Comparison of ENCODE assay signal across 47 mouse cellular contexts in the genomic region with DNA sequence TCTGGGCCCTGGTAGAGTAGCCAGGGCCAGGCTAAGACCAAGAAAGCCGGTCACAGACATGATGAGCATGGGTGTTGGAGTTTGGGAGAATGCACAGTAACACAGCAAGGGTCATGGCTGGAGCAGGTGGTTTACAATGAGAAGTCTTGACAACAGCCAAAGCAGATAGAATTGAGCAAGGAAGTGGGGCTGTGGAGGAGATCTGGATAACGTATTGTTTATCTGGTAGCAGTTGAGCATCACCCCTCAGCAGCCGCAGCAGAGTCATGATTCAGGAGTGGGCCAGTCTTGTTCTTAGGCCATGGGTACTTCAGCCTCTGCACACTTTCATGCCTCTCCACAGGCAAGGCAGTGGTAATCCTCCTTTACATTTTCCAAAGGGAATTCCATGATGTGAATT. TPM values are rescaled to one million over a fixed set of nuclear protein-coding genes. Genes with fewer than 3 reads are reported as not detected.
"Had no signal": no experiment of that assay in that cellular context is flagged by ENCODE, and none has a peak within 500 bp of the region (broad histone marks: within the 10 kb centered on the region; RNA-seq: fewer than 3 reads in every experiment).

No protein-coding gene starts in this region.

- H3K4me1 ChIP-seq: limb, embryonic 12.5 days; limb, embryonic 13.5 days; limb, embryonic 15.5 days; liver, embryonic 13.5 days; liver, embryonic 15.5 days; lung, embryonic 15.5 days; midbrain, embryonic 10.5 days; midbrain, embryonic 12.5 days; midbrain, embryonic 13.5 days; midbrain, embryonic 15.5 days had no signal

- H3K36me3 ChIP-seq: limb, embryonic 10.5 days; limb, embryonic 12.5 days; limb, embryonic 13.5 days; limb, embryonic 15.5 days; liver, embryonic 12.5 days; liver, embryonic 13.5 days; liver, embryonic 15.5 days; lung, embryonic 15.5 days; midbrain, embryonic 10.5 days; midbrain, embryonic 12.5 days; midbrain, embryonic 13.5 days; midbrain, embryonic 15.5 days had no signal

- H3K9me3 ChIP-seq: limb, embryonic 10.5 days; limb, embryonic 12.5 days; limb, embryonic 13.5 days; limb, embryonic 15.5 days; liver, embryonic 12.5 days; liver, embryonic 13.5 days; liver, embryonic 15.5 days; lung, embryonic 15.5 days; midbrain, embryonic 10.5 days; midbrain, embryonic 12.5 days; midbrain, embryonic 13.5 days; midbrain, embryonic 15.5 days had no signal

- DNase-seq: left cerebral cortex, postnatal 4 days; liver; liver, embryonic 13.5 days; liver, postnatal 0 days; lung, adult 18-20 months; lung, adult 2 months; lung, embryonic 14.5 days; lung, postnatal 10 days; lung, postnatal 14 days; lung, postnatal 36 days; lung, postnatal 4 days; midbrain, embryonic 14.5 days had no signal

- H3K4me3 ChIP-seq: left cerebral cortex, adult 2 months; limb, embryonic 10.5 days; limb, embryonic 12.5 days; limb, embryonic 13.5 days; limb, embryonic 15.5 days; liver, embryonic 12.5 days; liver, embryonic 13.5 days; liver, embryonic 15.5 days; lung, embryonic 15.5 days; megakaryocyte, embryonic 14.5 days; midbrain, embryonic 10.5 days; midbrain, embryonic 12.5 days; midbrain, embryonic 13.5 days; midbrain, embryonic 15.5 days; myocyte had no signal

- H3K9ac ChIP-seq: limb, embryonic 12.5 days; limb, embryonic 13.5 days; limb, embryonic 15.5 days; liver, embryonic 12.5 days; liver, embryonic 13.5 days; liver, embryonic 14.5 days; liver, embryonic 15.5 days; liver, postnatal 0 days; lung, embryonic 14.5 days; lung, embryonic 15.5 days; midbrain, embryonic 12.5 days; midbrain, embryonic 13.5 days; midbrain, embryonic 15.5 days had no signal

- H3K27me3 ChIP-seq: limb, embryonic 12.5 days; limb, embryonic 13.5 days; limb, embryonic 15.5 days; liver, embryonic 12.5 days; liver, embryonic 13.5 days; liver, embryonic 15.5 days; lung, embryonic 15.5 days; midbrain, embryonic 12.5 days; midbrain, embryonic 13.5 days; midbrain, embryonic 15.5 days had no signal

- H3K27ac ChIP-seq: left cerebral cortex, adult 2 months; limb, embryonic 10.5 days; limb, embryonic 12.5 days; limb, embryonic 13.5 days; limb, embryonic 15.5 days; liver, embryonic 12.5 days; liver, embryonic 13.5 days; liver, embryonic 14.5 days; liver, embryonic 15.5 days; lung, embryonic 15.5 days; macrophage; midbrain, embryonic 10.5 days; midbrain, embryonic 12.5 days; midbrain, embryonic 13.5 days; midbrain, embryonic 15.5 days had no signal

RNA-seq across cellular contexts. Expression of gene 4930583I09Rik, which starts 25.1 kb away (rescaled TPM):
- total RNA-seq: left cerebral cortex, adult 2 months; left cerebral cortex, adult 8-10 months; left cerebral cortex, postnatal 10 days; left cerebral cortex, postnatal 14 days; left cerebral cortex, postnatal 25 days; left cerebral cortex, postnatal 36 days; left cerebral cortex, postnatal 4 days; liver, adult 2 months; megakaryocyte progenitor cell, adult 5-6 weeks; megakaryocyte, adult 5-6 weeks; megakaryocyte-erythroid progenitor cell, adult 5-6 weeks; midbrain, postnatal 0 days; monocyte, adult 5-6 weeks had no signal
- polyA plus RNA-seq: limb, embryonic 10.5 days; limb, embryonic 11.5 days; limb, embryonic 12.5 days; limb, embryonic 13.5 days; limb, embryonic 14.5 days; limb, embryonic 15.5 days; liver, adult 2 months; liver, embryonic 11.5 days; liver, embryonic 12.5 days; liver, embryonic 13.5 days; liver, embryonic 14.5 days; liver, embryonic 15.5 days; liver, embryonic 16.5 days; liver, postnatal 0 days; lung, adult 2 months; lung, embryonic 14.5 days; lung, embryonic 15.5 days; lung, embryonic 16.5 days; lung, postnatal 0 days; macrophage; midbrain, embryonic 10.5 days; midbrain, embryonic 11.5 days; midbrain, embryonic 12.5 days; midbrain, embryonic 13.5 days; midbrain, embryonic 14.5 days; midbrain, embryonic 15.5 days; midbrain, embryonic 16.5 days; midbrain, postnatal 0 days had no signal
